Mouse (Mus musculus) lung, embryonic 14.5 days (tissue): ENCODE measurements around the gene Nhlrc3. TPM values are rescaled to one million over a fixed set of nuclear protein-coding genes. Genes with fewer than 3 reads are reported as not detected.

Experiments used
- ATAC-seq: fragments of 200-750 bp; cut with Nextera tagmentation; 2 replicates; pipeline ENCODE4 v1.8.0; 2017; ENCODE audit warnings: mild to moderate bottlenecking, moderate TSS enrichment, moderate library complexity; ENCODE audit not compliant: insufficient read depth
- DNase-seq: peaks from one replicate; pipeline ENCODE4 v3.0.0-alpha.2; 2015
- H3K27ac ChIP-seq: fragments of 300-500 bp; sonication (generic); 2 replicates; pipeline ENCODE4 v1.5.1; 2014; ENCODE audit warnings: low read depth, mild to moderate bottlenecking, moderate library complexity
- H3K27me3 ChIP-seq: fragments of 300-500 bp; sonication (generic); 2 replicates; pipeline ENCODE4 v1.6.1; 2014; ENCODE audit warnings: low read length, control low read depth; ENCODE audit not compliant: insufficient read depth
- H3K36me3 ChIP-seq: fragments of 300-500 bp; sonication (generic); 2 replicates; pipeline ENCODE4 v1.6.1; 2014; ENCODE audit warnings: control low read depth; ENCODE audit not compliant: insufficient read depth
- H3K4me1 ChIP-seq: fragments of 300-500 bp; sonication (generic); 2 replicates; pipeline ENCODE4 v1.6.1; 2014; ENCODE audit warnings: antibody characterized with exemption, control low read depth; ENCODE audit not compliant: insufficient read depth
- H3K4me2 ChIP-seq: fragments of 300-500 bp; sonication (generic); 2 replicates; pipeline ENCODE4 v1.6.1; 2014; ENCODE audit warnings: mild to moderate bottlenecking
- H3K4me3 ChIP-seq: fragments of 300-500 bp; sonication (generic); 2 replicates; pipeline ENCODE4 v1.5.1; 2014; ENCODE audit warnings: low read depth, low read length
- H3K9ac ChIP-seq: fragments of 300-500 bp; sonication (generic); 2 replicates; pipeline ENCODE4 v1.6.1; 2014
- H3K9me3 ChIP-seq: fragments of 300-500 bp; sonication (generic); 2 replicates; pipeline ENCODE4 v1.6.1; 2016; ENCODE audit warnings: low read depth, low read length, control low read depth
- CTCF ChIP-seq: IDR thresholded peaks from 2 replicates; pipeline ENCODE4 v1.5.1; 2016; ENCODE audit warnings: antibody characterized with exemption, low read depth
- WGBS: fragments of 180-500 bp; shearing (Covaris S2); extraction: QIAGEN DNeasy Blood & Tissue Kit; methylation state at CpG from one replicate; pipeline ENCODE4 v1.1.7; 2014; 5-methylcytosine and 5-hydroxymethylcytosine counted together
- polyA plus RNA-seq: library from polyadenylated mRNA; unstranded; fragments of >200 nt; fragmentation: Nextera tagmentation; extraction: Ambion mirVana; gene quantifications from 2 replicates; pipeline ENCODE4 v1.2.1, GENCODE M21; 2014

Gene Nhlrc3
- polyA plus RNA-seq, 1 experiment from 2014 or later = 7.9 TPM

DNA sequence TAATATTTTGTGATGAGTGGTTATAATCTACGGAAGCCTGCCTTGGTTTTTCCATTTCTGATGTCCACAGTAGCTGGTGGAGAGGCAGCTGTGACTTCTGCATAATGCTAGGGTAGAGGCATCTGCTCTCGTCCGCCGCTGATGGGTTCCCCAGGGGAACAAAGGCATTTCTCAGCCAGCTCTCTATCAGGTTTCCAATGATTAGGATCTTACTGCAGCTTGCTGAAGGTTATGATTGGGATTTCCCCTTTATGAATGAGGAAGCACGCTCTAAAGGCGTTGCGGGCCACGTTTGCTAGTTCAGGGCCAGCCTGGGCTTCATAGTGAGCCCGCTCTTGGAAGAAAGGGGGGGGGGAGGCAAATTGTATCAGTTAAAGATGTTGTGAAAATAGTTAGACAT, 3.3 kb upstream of the Nhlrc3 start:
- no peak for TF ChIP-seq CTCF
- Histone ChIP-seq H3K36me3 (peaks cover 22% of the 10 kb centered on the region), H3K9ac (no peak overlapping the region), H3K27me3 (no peaks in the 10 kb centered on the region), H3K27ac (no peak overlapping the region), H3K4me2 (peak overlapping the region; percentile 86), H3K4me1 (peaks cover 9% of the 10 kb centered on the region), H3K9me3 (no peaks in the 10 kb centered on the region), H3K4me3 (no peak overlapping the region; the same call in 1 of the 2 replicates)
- 77% methylated on average over 9 of the region's 9 CpGs for WGBS
- DNase-seq (no peak), ATAC-seq (no peak)

DNA sequence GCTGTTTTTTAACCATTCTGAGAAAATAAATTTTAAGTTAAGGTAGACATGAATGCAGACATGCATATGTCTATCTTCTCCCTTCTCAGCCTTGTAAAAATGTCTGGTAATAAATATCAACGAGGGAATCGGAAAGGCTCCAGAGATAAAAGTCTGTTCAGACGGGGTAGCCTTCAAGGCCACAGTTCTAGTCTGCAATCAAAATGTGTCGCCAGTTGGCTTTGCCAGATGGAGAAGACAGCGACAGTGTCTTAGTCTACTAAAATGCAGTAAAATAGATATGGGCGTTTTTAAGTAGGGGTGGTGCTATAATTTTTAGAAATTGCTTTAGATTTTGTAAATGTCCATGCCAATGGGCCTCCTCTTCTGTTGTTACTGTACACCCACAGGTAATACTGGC, 2.2 kb upstream of the Nhlrc3 start:
- peak overlapping the region; percentile 83 for H3K4me3 ChIP-seq
- DNase-seq = no peak
- WGBS = 30% methylated on average over 6 of the region's 6 CpGs
- no peak for TF ChIP-seq CTCF
- H3K27me3 ChIP-seq = no peaks in the 10 kb centered on the region
- peaks cover 9% of the 10 kb centered on the region for H3K4me1 ChIP-seq
- ATAC-seq = no peak
- no peaks in the 10 kb centered on the region for H3K9me3 ChIP-seq
- peak overlapping the region; percentile 86 for H3K4me2 ChIP-seq
- H3K9ac ChIP-seq = peak overlapping the region; percentile 40
- H3K27ac ChIP-seq = no peak overlapping the region
- peaks cover 14% of the 10 kb centered on the region for H3K36me3 ChIP-seq

DNA sequence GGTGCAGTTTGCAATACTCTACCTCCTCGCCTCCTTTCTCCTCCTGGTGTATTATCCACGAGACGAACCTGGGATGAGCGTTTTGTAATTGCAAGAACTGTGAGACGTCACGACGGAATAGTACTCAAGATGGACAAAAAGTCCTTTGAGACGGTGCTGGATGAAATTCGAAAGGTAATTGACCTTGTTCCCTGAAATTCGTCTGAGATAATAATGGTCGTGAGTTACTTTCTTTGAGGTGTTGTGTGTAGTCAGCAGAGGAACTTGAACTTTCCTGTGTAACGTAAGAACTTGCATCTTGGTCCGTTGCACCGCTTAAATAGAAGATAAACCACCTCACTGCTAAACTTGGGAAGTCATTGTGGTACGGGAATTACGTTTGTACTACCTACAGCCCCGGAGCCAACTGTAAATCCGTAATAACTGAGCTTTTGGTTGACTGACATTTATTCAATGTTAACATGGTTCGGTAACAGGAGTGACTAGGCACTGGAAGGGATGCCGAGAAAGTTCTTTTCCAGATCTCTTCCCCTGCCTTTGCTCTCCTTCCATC, 1.1 kb upstream of the Nhlrc3 start:
- no peak for TF ChIP-seq CTCF
- peak overlapping the region; percentile 83 for H3K4me3 ChIP-seq
- peaks cover 19% of the 10 kb centered on the region for H3K36me3 ChIP-seq
- no peak for ATAC-seq
- H3K4me1 ChIP-seq = peaks cover 9% of the 10 kb centered on the region
- H3K9me3 ChIP-seq = no peaks in the 10 kb centered on the region
- peak overlapping the region; percentile 91 for H3K9ac ChIP-seq
- H3K27me3 ChIP-seq = no peaks in the 10 kb centered on the region
- peak overlapping the region; percentile 81 for H3K27ac ChIP-seq
- peak overlapping the region; percentile 86 for H3K4me2 ChIP-seq
- WGBS = under 1% methylated on average over 20 of the region's 20 CpGs
- no peak for DNase-seq

DNA sequence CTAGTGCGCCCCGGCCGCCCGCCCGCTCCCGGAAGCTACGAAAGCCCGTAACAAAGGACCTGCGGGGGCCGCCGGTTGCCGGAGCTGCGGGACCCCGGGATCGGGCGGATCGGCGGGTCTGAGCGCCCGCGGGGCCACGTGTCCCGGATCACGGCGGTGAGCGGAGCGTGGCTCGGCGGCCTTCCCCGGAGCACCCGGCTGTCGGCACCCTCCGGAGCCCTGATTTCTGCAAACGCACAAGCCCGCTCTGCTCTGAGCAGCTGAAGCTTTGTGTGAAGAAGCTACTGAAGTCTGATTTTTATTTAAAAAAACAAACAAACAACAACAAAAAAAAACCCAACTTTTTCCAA, 608 bp upstream of the Nhlrc3 start:
- DNase-seq = no peak
- no peaks in the 10 kb centered on the region for H3K27me3 ChIP-seq
- H3K4me3 ChIP-seq = peak overlapping the region; percentile 83
- ATAC-seq = peak; percentile 50; the same call in 1 of the 2 replicates
- peak overlapping the region; percentile 91 for H3K9ac ChIP-seq
- under 1% methylated on average over 35 of the region's 35 CpGs for WGBS
- H3K9me3 ChIP-seq = no peaks in the 10 kb centered on the region
- peaks cover 19% of the 10 kb centered on the region for H3K36me3 ChIP-seq
- H3K4me2 ChIP-seq = peak overlapping the region; percentile 86
- no peak for TF ChIP-seq CTCF
- H3K27ac ChIP-seq = peak overlapping the region; percentile 81
- H3K4me1 ChIP-seq = peaks cover 9% of the 10 kb centered on the region

DNA sequence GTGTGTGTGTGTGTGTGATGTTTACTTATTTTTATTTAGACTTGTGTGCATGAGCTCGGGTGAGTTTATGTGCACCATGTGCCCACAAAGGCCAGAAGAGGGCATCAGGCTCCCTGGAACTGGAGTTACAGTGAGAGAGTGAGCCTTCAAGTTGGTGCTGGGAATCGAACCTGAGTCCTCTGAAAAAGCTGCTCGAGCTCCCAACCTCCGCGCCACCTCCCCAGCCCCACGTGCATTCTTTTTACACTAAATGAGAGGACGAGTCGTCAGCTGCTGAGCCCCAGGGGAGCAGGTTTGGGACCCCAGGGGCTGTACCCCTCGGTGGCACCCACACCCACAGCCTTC, 459 bp downstream of the Nhlrc3 start:
- Histone ChIP-seq H3K36me3 (peaks cover 25% of the 10 kb centered on the region), H3K4me2 (peak overlapping the region; percentile 86), H3K4me1 (peaks cover 9% of the 10 kb centered on the region), H3K4me3 (peak overlapping the region; percentile 83), H3K9ac (peak overlapping the region; percentile 91), H3K27me3 (no peaks in the 10 kb centered on the region), H3K9me3 (no peaks in the 10 kb centered on the region), H3K27ac (peak overlapping the region; percentile 71)
- no peak for TF ChIP-seq CTCF
- ATAC-seq (peak; percentile 29; the same call in 1 of the 2 replicates), DNase-seq (no peak)
- WGBS = 3% methylated on average over 9 of the region's 9 CpGs

DNA sequence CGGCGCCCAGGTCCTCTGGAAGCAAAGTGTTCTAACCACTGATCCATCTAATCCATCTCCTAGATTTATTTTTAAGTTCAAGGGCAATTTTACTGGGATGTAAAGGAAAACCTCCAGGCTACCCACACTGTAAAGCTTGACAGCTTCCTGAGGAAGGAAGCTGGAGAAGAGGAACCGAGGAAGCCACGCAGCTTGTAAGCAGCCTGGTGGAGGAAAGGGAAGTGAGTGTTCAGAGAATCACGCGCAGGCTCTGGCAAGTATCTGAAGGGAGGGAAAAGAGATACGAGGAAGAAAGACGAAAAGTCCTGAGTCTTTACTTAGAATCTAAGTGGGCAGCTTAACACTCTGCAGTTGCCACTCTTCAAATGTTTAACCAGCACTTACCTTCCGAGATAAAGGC, 3.0 kb downstream of the Nhlrc3 start:
- ATAC-seq (no peak), DNase-seq (peak; percentile 18)
- 63% methylated on average over 9 of the region's 9 CpGs for WGBS
- no peaks in the 10 kb centered on the region for H3K27me3 ChIP-seq
- no peak overlapping the region for H3K27ac ChIP-seq
- H3K4me2 ChIP-seq = no peak overlapping the region
- H3K9ac ChIP-seq = no peak overlapping the region
- H3K36me3 ChIP-seq = peaks cover 49% of the 10 kb centered on the region
- no peak overlapping the region for H3K4me3 ChIP-seq
- no peaks in the 10 kb centered on the region for H3K9me3 ChIP-seq
- H3K4me1 ChIP-seq = no peaks in the 10 kb centered on the region
- no peak for TF ChIP-seq CTCF

DNA sequence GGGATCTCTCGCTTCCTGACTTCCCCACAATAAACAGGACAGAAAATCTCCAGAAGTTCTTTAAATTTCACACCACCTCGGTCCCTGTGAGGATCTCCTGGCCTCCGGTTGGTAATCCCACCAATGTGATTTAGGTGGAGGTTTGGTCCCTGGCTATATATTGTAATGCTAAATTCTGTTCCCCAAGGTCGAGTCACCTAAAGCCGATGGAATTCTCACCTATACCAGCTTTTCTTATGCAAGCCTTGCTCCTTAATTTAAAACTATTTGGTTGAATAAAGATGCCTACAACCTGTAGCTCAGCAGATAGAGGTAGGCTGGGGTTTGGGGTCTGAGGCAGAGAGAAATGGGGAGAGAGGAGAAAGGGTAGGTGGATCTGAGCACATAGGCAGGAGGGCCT, 5.4 kb downstream of the Nhlrc3 start:
- H3K4me1 ChIP-seq = no peaks in the 10 kb centered on the region
- WGBS = 70% methylated on average over 5 of the region's 5 CpGs
- no peak overlapping the region for H3K4me3 ChIP-seq
- H3K27ac ChIP-seq = no peak overlapping the region
- no peaks in the 10 kb centered on the region for H3K27me3 ChIP-seq
- H3K9ac ChIP-seq = no peak overlapping the region
- ATAC-seq = no peak
- no peak for DNase-seq
- no peak for TF ChIP-seq CTCF
- peaks cover 73% of the 10 kb centered on the region for H3K36me3 ChIP-seq
- no peaks in the 10 kb centered on the region for H3K9me3 ChIP-seq
- H3K4me2 ChIP-seq = no peak overlapping the region

DNA sequence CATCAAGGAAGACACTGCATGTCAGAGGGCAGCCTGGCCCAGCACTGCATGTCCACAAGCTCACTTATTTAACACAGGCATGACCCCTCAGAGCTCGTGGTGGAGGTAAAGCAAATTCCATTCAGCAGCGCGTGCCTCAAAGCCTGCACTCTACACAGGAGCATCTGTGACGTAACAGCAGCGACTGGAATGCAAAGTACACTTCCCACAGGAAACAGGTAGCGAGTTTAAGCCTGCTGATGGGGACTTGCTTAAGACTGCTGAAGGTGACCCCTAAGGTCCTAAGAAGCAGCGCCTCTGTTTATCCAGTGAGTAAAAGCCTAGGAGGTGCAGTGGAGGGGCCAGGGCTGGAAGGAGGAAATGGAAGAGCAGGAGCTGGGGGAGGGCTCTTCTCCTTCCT, 8.1 kb downstream of the Nhlrc3 start:
- ATAC-seq (no peak), DNase-seq (no peak)
- no peak for TF ChIP-seq CTCF
- Histone ChIP-seq H3K9me3 (no peaks in the 10 kb centered on the region), H3K27me3 (no peaks in the 10 kb centered on the region), H3K9ac (no peak overlapping the region), H3K4me1 (no peaks in the 10 kb centered on the region), H3K27ac (no peak overlapping the region), H3K36me3 (peaks cover 91% of the 10 kb centered on the region), H3K4me2 (no peak overlapping the region), H3K4me3 (no peak overlapping the region)
- 62% methylated on average over 7 of the region's 7 CpGs for WGBS
